Mouse (Mus musculus) MEL-GATA-1-ER (cell line): Measurements from ENCODE around the gene Depdc5.
A peak's percentile ranks its signal among the peaks of the same experiment; 100 is the strongest.

Experiments
- DNase-seq: peaks from one replicate; pipeline ENCODE4 v3.0.0-alpha.2; 2012; ENCODE audit warnings: low read depth; ENCODE audit errors: extremely low read depth

Gene Depdc5

DNA sequence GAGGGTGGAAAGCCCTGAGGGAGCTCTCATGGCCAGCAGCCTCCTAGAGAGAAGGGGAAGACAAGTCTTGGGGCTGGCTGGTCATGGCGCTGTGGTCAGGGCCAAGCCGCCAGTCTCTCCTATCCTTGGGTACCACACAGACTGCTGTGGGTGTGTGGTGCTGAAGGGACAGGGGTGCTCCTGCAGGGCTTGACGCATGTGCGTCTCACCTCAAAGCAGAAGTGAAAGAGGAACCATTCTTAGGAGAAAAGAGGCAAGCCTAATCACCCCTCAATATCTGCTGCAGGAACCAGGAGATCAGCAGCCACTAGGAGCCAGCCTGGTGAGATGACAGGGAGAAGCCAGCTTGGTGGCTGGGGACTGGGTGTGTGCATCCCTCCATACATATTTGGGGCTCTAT, 134.2 kb downstream of the Depdc5 start:
- DNase-seq: peak; percentile 83

DNA sequence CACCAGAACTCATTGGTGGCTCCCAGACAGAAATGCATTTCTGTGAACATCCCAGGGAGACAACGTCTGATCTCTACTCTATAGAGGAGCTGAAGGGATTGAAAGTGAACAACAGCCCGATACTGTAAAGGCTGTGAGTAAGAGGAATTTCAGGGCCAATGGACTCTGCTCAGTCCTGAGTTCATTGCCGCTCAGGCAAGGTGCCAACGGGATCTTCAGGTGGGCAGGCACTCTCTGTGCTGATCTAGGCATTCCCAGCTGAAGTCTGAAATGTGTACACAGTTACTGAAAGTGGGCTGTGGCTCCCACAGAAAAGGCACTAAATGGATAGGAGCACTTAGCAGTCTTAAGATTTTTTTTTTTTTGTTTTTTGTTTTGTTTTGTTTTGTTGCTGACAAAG, 135.3 kb downstream of the Depdc5 start:
- no peak for DNase-seq

DNA sequence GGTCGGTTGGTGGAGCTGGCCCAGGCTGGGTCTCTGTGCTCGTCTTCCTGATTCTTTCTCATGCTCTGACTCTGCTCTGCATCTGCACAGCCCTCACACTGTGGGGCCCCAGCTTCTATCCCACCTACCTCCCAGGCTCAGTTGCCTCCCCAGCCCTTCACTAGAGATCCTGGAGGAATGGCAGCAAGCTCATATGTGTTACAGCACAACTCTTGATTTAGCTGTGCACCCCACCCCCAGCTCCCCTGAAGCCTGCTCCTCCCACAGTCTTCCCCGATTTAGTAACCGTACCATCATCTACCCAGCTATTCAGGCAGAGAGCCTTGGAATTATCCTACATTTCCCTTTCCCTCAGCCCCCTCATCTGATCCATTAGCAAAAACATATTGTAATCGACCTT, 137.6 kb downstream of the Depdc5 start:
- no peak for DNase-seq

GRCm38 (mm10) chr5:33002781-33003180, 139.3 kb downstream of the Depdc5 start:
- no peak for DNase-seq

- no peak for DNase-seq
Observed at GRCm38 (mm10) chr5:33003500-33003899, 140.0 kb downstream of the Depdc5 start.

DNA sequence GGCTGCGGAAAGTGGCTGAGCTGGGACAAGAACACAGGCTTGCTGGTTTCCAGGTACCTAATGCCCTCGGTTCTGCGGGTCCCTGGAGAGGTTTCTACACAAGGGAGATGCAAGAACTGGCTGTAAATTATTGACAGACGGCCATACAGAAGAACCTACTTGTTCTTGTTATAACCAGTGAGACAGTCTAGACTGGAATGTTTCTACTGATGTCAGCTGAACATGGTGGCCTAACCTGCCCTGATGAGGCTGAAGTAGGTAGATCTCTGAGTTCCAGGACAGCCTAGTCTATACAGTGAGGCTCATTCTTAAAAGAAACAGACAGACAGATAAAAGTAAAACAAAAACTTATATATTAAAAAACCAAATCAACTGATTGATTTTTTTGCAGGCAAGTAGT, 140.6 kb downstream of the Depdc5 start:
- no peak for DNase-seq

GRCm38 (mm10) chr5:33005442-33006145, 142.1 kb downstream of the Depdc5 start:
- DNase-seq: no peak

GRCm38 (mm10) chr5:33006670-33007069, 143.2 kb downstream of the Depdc5 start:
- no peak for DNase-seq

DNA sequence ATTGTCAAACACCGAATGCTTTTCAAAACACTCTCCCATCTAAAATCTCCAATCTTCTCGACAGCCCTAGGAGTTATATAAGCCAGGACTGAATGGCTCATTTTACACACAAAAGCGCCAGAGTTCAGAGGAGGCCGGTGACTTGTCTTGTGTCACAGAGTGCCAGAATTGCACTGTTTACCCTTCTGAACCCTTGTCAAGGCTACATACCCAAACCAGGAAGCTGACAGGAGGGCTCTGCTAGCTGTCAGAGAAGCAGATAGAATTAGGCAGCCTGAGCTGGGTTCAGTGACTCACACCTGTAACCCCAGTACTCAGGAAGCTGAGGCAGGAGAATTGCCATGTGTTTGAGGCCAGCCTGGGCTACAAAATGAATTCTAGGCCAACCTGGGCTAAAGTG, 143.9 kb downstream of the Depdc5 start:
- DNase-seq: no peak

GRCm38 (mm10) chr5:33009301-33009700, 145.8 kb downstream of the Depdc5 start:
- DNase-seq: no peak

GRCm38 (mm10) chr5:33009818-33010812, 146.6 kb downstream of the Depdc5 start:
- DNase-seq: no peak

- no peak for DNase-seq
Observed at GRCm38 (mm10) chr5:33011132-33012106, 147.9 kb downstream of the Depdc5 start.

- no peak for DNase-seq
Observed at GRCm38 (mm10) chr5:33014096-33014495, 150.6 kb downstream of the Depdc5 start.

GRCm38 (mm10) chr5:33015579-33015978, 152.1 kb downstream of the Depdc5 start:
- DNase-seq: no peak

GRCm38 (mm10) chr5:33018189-33018560, 154.7 kb downstream of the Depdc5 start:
- peak; percentile 59 for DNase-seq

GRCm38 (mm10) chr5:33018561-33019425, 155.3 kb downstream of the Depdc5 start, which contains the start of gene Ywhah:
Gene Ywhah (plus strand): TSS chr5:33018816.
- DNase-seq: peak; percentile 82

DNA sequence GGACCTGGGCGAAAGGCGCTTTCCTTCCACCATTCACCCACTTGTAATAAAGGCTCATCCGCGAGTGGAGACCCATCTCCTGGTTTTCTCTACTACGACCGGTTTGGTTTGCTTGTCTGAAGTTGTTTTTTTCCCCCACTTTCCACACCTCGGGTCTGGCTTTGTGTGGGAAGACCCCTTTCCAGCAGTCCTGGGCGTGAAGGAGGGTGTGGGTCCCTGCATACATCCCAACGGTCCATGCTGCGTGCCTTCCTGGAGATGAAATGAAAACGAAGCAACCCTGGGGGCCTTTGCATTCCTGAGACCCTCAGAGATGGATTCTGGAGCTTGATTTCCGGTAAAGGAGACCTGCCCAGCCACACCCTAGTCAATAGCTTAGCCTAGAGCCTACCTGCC, 155.9 kb downstream of the Depdc5 start:
- peak; percentile 38 for DNase-seq

- DNase-seq: no peak
Observed at GRCm38 (mm10) chr5:33021622-33022021, 158.1 kb downstream of the Depdc5 start.

DNA sequence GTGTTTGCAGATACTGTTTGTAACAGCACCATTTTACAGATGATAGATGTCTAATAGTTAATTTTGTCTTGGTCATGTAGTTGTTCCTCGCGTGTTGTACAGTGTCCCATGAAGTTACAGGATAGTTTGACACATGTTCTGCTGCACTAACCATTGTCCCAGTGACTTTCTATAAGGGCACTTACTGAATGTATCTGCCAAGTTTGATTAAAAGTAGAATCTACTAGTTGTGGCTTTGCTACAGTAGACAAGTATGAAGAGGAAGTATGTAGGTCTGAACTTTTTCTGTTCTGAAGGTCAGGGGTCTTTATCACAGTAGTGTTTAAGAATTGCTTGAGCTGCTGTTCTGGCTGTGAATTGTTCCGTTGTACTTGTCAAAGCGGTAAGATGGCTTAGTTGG, 159.8 kb downstream of the Depdc5 start:
- no peak for DNase-seq

DNA sequence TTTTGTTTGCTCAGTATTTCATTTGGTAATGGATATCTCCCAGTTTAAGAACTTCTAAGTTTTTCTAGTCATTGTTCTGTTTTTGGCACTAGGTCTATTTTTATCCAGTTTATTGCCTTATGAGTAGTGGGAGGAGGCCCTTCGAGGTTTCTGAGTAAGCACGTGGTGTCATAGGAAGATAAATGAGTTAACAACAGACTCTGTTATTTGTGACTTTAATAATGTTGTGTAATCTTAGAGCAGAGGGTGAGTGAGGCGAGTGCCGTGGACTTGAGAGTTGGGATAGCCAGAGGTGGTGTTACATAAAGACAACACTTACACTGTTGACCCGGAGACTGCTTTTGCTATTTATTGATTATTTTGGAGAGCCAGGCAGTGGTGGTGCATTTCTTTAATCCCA, 161.0 kb downstream of the Depdc5 start:
- no peak for DNase-seq
